Mouse (Mus musculus) ES-Bruce4 (cell line): Measurements from ENCODE around the gene Nkx2-2.

ENCODE experiments used
- CTCF ChIP-seq: IDR thresholded peaks from one replicate; pipeline ENCODE4 v1.8.1; 2011; ENCODE audit warnings: low read depth, low read length
- EP300 ChIP-seq: IDR thresholded peaks from 2 replicates; pipeline ENCODE4 v1.6.1; 2011; ENCODE audit warnings: low read depth, low read length; ENCODE audit not compliant: insufficient read depth
- POLR2A ChIP-seq: IDR thresholded peaks from one replicate; pipeline ENCODE4 v1.8.1; 2011; ENCODE audit warnings: low read length; ENCODE audit not compliant: insufficient read depth

GRCm38 (mm10) chr2:147235707-147236290 lies 41.8 kb upstream of the Nkx2-2 start:
- TF ChIP-seq EP300 (no peak), POLR2A (no peak), CTCF (no peak)
